Mouse (Mus musculus): ENCODE data around the gene Smok3c.
"Not testable (repeated sequence)": the region's sequence is repeated elsewhere in the genome, so short reads cannot be mapped to it uniquely, and the experiment has no call there.

Smok3c gene

GRCm38 (mm10) chr5:138104976-138105375 is 52.0 kb downstream of the Smok3c start:
- DNase-seq, result no peak

- no peak for DNase-seq
Measured at GRCm38 (mm10) chr5:138107130-138107529, 54.1 kb downstream of the Smok3c start.

- not testable (repeated sequence) for DNase-seq
Measured at GRCm38 (mm10) chr5:138109847-138110396, 56.9 kb downstream of the Smok3c start.
